Mouse (Mus musculus) forebrain, postnatal 0 days (tissue): ENCODE measurements around the gene Abcc8. TPM values are rescaled to one million over a fixed set of nuclear protein-coding genes. Genes with fewer than 3 reads are reported as not detected.
A peak's percentile ranks its signal among the peaks of the same experiment; 100 is the strongest.

ENCODE experiments used
- ATAC-seq: fragments of 200-750 bp; cut with Nextera tagmentation; 2 replicates; pipeline ENCODE4 v1.8.0; 2017; ENCODE audit warnings: mild to moderate bottlenecking, moderate library complexity
- DNase-seq: peaks from one replicate; pipeline ENCODE4 v3.0.0-alpha.2; 2015
- H3K27ac ChIP-seq: fragments of 300-500 bp; sonication (generic); 2 replicates; pipeline ENCODE4 v1.5.1; 2014; ENCODE audit warnings: low read depth, mild to moderate bottlenecking, antibody characterized with exemption, low read length, moderate library complexity, mixed read lengths
- H3K27me3 ChIP-seq: fragments of 300-500 bp; sonication (generic); 2 replicates; pipeline ENCODE4 v1.6.1; 2014; ENCODE audit warnings: mild to moderate bottlenecking, low read length, mixed read lengths; ENCODE audit not compliant: insufficient read depth
- H3K36me3 ChIP-seq: fragments of 300-500 bp; sonication (generic); 2 replicates; pipeline ENCODE4 v1.6.1; 2014; ENCODE audit warnings: mild to moderate bottlenecking, moderate library complexity; ENCODE audit not compliant: insufficient read depth
- H3K4me1 ChIP-seq: fragments of 300-500 bp; sonication (generic); 2 replicates; pipeline ENCODE4 v1.6.1; 2014; ENCODE audit warnings: antibody characterized with exemption; ENCODE audit not compliant: insufficient read depth
- H3K4me2 ChIP-seq: fragments of 300-500 bp; sonication (generic); 2 replicates; pipeline ENCODE4 v1.6.1; 2014; ENCODE audit warnings: low read depth, mild to moderate bottlenecking, moderate library complexity
- H3K4me3 ChIP-seq: fragments of 300-500 bp; sonication (generic); 2 replicates; pipeline ENCODE4 v1.5.1; 2014; ENCODE audit warnings: low read depth, low read length, mixed read lengths
- H3K9ac ChIP-seq: fragments of 300-500 bp; sonication (generic); 2 replicates; pipeline ENCODE4 v1.6.1; 2014; ENCODE audit warnings: mild to moderate bottlenecking
- H3K9me3 ChIP-seq: fragments of 300-500 bp; sonication (generic); 2 replicates; pipeline ENCODE4 v1.6.1; 2016; ENCODE audit warnings: low read length
- CTCF ChIP-seq: sonication (generic); IDR thresholded peaks from 2 replicates; pipeline ENCODE4 v1.5.1; 2016; ENCODE audit warnings: antibody characterized with exemption, control low read depth, low read depth
- WGBS: fragments of 180-500 bp; shearing (Covaris S2); extraction: QIAGEN DNeasy Blood & Tissue Kit; methylation state at CpG from one replicate; pipeline ENCODE4 v1.1.7; 2014; 5-methylcytosine and 5-hydroxymethylcytosine counted together
- polyA plus RNA-seq: library from polyadenylated mRNA; unstranded; fragments of >200 nt; fragmentation: Nextera tagmentation; extraction: Ambion mirVana; gene quantifications from 2 replicates; pipeline ENCODE4 v1.2.1, GENCODE M21; 2015
- total RNA-seq: library from RNA; depleted of rRNA; stranded (reverse); fragments of >200 nt; gene quantifications from 2 replicates; pipeline ENCODE4 v1.2.3, GENCODE M21; 2014

Abcc8 gene
- total and polyA plus RNA-seq, 2 experiments from 2014 or later, result 7.0 to 18.9 TPM

- Histone ChIP-seq H3K9me3 (no peaks in the 10 kb centered on the region), H3K4me3 (peak overlapping the region; percentile 78), H3K27me3 (no peaks in the 10 kb centered on the region), H3K4me2 (peak overlapping the region; percentile 79), H3K9ac (no peak overlapping the region), H3K4me1 (peaks cover 19% of the 10 kb centered on the region), H3K36me3 (no peaks in the 10 kb centered on the region), H3K27ac (no peak overlapping the region)
- no peak for DNase-seq
- WGBS, result 86% methylated on average over 13 of the region's 13 CpGs
- ATAC-seq, result 0 out of 2 replicates have a peak, but pooled peaks have one; percentile 3
- no peak for TF ChIP-seq CTCF
These were observed 80.2 kb downstream of the Abcc8 start for GRCm38 (mm10) chr7:46099682-46100081.

DNA sequence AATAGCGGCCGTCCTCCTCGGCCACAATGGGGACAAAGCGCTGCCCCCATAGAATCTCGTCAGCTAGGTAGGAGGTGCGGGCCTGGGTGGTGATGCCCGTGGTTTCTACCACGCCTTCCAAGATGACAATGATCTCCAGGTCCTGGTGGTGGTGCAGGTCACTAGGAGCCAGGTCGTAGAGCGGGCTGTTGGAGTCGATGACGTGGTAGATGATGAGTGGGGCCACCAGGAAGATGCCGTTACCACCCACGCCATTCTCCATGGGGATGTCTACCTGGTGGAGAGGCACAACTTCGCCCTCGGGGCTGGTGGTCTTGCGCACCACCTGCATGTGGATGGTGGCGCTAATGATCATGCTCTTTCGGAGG, 80.9 kb downstream of the Abcc8 start:
- Histone ChIP-seq H3K27ac (no peak overlapping the region), H3K9ac (no peak overlapping the region), H3K4me1 (peaks cover 12% of the 10 kb centered on the region), H3K4me2 (peak overlapping the region; percentile 31; the same call in 1 of the 2 replicates), H3K36me3 (no peaks in the 10 kb centered on the region), H3K4me3 (no peak overlapping the region), H3K9me3 (no peaks in the 10 kb centered on the region), H3K27me3 (no peaks in the 10 kb centered on the region)
- ATAC-seq (no peak), DNase-seq (no peak)
- TF ChIP-seq CTCF, result no peak
- 92% methylated on average over 19 of the region's 19 CpGs for WGBS

DNA sequence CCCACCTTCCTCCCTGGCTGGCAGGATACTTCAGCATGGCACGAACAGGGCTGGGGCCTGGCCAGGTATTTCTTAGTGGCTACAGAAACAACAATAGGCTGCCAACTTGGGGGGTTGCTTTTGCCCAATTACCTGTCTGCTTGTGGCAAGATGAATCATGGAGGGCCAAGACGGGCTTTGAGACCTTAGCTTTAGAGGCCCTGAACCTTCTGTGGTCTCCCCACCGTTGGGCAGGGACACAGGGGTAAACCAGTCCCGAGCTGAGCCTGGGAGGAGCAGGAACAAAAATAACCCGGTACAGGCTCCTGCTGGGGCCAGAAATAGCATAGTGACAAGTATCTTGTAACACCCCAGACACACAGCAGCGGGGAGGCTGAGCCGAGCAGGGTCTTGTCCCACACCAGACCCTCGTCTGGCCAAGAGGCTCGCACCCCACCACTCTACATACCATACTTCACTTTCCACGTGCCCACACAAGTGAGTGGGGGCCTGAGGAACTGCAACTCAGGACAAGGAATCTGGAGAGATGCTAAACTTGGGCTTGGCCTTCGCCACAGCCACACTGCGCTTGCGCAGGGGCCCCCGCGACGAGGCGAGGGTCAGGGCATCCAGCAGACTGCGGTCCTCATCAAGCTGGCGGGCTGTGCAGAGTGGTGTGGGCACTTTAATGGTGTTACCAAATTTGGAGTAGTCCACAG, 81.5 kb downstream of the Abcc8 start:
- Histone ChIP-seq H3K36me3 (no peaks in the 10 kb centered on the region), H3K9ac (no peak overlapping the region), H3K4me3 (no peak overlapping the region), H3K4me1 (0 out of 2 replicates have a peak, but pooled peaks cover 6% of the 10 kb centered on the region), H3K27ac (no peak overlapping the region), H3K9me3 (no peaks in the 10 kb centered on the region), H3K27me3 (no peaks in the 10 kb centered on the region), H3K4me2 (peak overlapping the region; percentile 31)
- 79% methylated on average over 19 of the region's 19 CpGs for WGBS
- DNase-seq, result no peak
- no peak for TF ChIP-seq CTCF
- no peak for ATAC-seq

DNA sequence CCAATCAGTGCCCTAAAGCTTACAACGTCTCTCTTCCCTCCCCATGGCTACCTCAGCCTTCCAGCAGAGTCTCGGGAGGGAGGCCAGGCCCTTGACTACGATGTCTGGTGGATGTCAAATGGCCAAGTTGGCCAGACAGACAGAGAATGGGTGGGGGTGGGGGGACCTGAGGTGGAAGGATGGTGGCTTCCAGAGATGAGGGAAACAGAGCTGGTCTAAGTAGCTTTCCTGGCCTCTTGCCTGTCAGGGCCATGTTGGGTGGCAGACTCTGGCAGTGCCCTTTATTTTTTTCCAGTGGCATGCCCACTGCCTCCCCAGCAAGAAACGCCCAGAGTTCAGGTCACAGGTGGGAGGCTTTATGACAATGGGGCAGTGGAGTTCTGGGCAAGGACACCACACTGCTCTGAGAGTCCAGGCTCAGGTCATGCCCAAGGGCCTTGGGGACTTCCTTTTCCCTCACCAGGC, 82.5 kb downstream of the Abcc8 start:
- ATAC-seq (no peak), DNase-seq (no peak)
- no peaks in the 10 kb centered on the region for H3K36me3 ChIP-seq
- H3K9ac ChIP-seq, result no peak overlapping the region
- no peaks in the 10 kb centered on the region for H3K4me1 ChIP-seq
- no peaks in the 10 kb centered on the region for H3K27me3 ChIP-seq
- H3K27ac ChIP-seq, result no peak overlapping the region
- H3K4me3 ChIP-seq, result no peak overlapping the region
- TF ChIP-seq CTCF, result no peak
- H3K4me2 ChIP-seq, result peak overlapping the region; percentile 31; the same call in 1 of the 2 replicates
- WGBS, result 54% methylated on average over 4 of the region's 4 CpGs
- no peaks in the 10 kb centered on the region for H3K9me3 ChIP-seq

- Histone ChIP-seq H3K4me2 (no peak overlapping the region), H3K9ac (no peak overlapping the region), H3K4me3 (no peak overlapping the region), H3K4me1 (no peaks in the 10 kb centered on the region), H3K36me3 (no peaks in the 10 kb centered on the region), H3K27ac (no peak overlapping the region), H3K27me3 (no peaks in the 10 kb centered on the region), H3K9me3 (no peaks in the 10 kb centered on the region)
- under 1% methylated on average over 4 of the region's 4 CpGs for WGBS
- ATAC-seq (peak; percentile 68), DNase-seq (peak; percentile 91)
- peak; percentile 96 for TF ChIP-seq CTCF
These were observed 83.7 kb downstream of the Abcc8 start for GRCm38 (mm10) chr7:46096136-46096535.

GRCm38 (mm10) chr7:46092803-46093202, 87.0 kb downstream of the Abcc8 start:
- ATAC-seq, result 0 out of 2 replicates have a peak, but pooled peaks have one; percentile 34
- H3K36me3 ChIP-seq, result no peaks in the 10 kb centered on the region
- WGBS, result 19% methylated on average over 8 of the region's 8 CpGs
- no peak overlapping the region for H3K4me3 ChIP-seq
- H3K9me3 ChIP-seq, result no peaks in the 10 kb centered on the region
- H3K4me2 ChIP-seq, result no peak overlapping the region
- no peak for TF ChIP-seq CTCF
- H3K27me3 ChIP-seq, result no peaks in the 10 kb centered on the region
- H3K9ac ChIP-seq, result no peak overlapping the region
- no peak for DNase-seq
- no peak overlapping the region for H3K27ac ChIP-seq
- H3K4me1 ChIP-seq, result no peaks in the 10 kb centered on the region

GRCm38 (mm10) chr7:46088241-46088640, 91.6 kb downstream of the Abcc8 start:
- Histone ChIP-seq H3K9me3 (no peaks in the 10 kb centered on the region), H3K27ac (no peak overlapping the region), H3K4me2 (no peak overlapping the region), H3K4me3 (no peak overlapping the region), H3K27me3 (no peaks in the 10 kb centered on the region), H3K4me1 (no peaks in the 10 kb centered on the region), H3K36me3 (peaks cover 15% of the 10 kb centered on the region), H3K9ac (no peak overlapping the region)
- TF ChIP-seq CTCF, result no peak
- WGBS, result 86% methylated on average over 6 of the region's 6 CpGs
- DNase-seq (no peak), ATAC-seq (no peak)
